Mouse (Mus musculus): ENCODE measurements around the gene Cecr2. TPM values are rescaled to one million over a fixed set of nuclear protein-coding genes. Genes with fewer than 3 reads are reported as not detected.
"Not testable (repeated sequence)": the region's sequence is repeated elsewhere in the genome, so short reads cannot be mapped to it uniquely, and the experiment has no call there.

Cecr2 gene
- total RNA-seq, 2 experiments from 2014 or later: 7.8 to 18.8 TPM

GRCm38 (mm10) chr6:120806999-120807737 is 141.0 kb downstream of the Cecr2 start:
- intact Hi-C loops (cut with DNase I): no loop called here
- DNase-seq: no peak

DNA sequence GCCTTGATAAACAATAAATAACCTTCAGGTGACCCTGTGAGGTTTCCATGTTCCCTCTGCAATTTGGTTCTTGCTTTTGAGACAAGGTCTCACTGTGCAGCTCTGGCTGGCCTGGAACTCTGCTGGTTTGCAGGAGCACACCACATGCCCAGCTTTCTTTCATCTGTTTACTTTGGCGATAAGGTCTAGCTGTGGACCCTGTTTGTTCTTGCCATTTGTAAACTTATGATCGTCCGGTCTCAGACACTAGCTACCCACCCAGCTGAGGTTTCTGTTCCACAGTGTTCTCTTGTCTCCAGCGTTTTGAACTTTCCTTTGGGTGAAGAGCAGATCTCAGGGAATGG is 141.5 kb downstream of the Cecr2 start:
- intact Hi-C loops (cut with DNase I): no loop called here

GRCm38 (mm10) chr6:120811999-120812398 is 145.8 kb downstream of the Cecr2 start:
- DNase-seq; intact Hi-C loops (cut with DNase I): not testable (repeated sequence)

More for the DNA sequence above, 141.5 kb downstream of the Cecr2 start:
- no peak for DNase-seq

- no peak for DNase-seq
- intact Hi-C loops (cut with DNase I): no loop called here
These were observed 153.1 kb downstream of the Cecr2 start for GRCm38 (mm10) chr6:120819294-120819693.

GRCm38 (mm10) chr6:120820144-120820543 is 154.0 kb downstream of the Cecr2 start:
- no peak for DNase-seq
- intact Hi-C loops (cut with DNase I): no loop called here

Small RNA genes lying within 50 kb of the gene (microRNA-seq; reads per million reads assigned to microRNA genes)
- gene Gm25193: 0 reads per million in 2 experiments

Other genes starting within 250 kb of the Cecr2 start
- 1 to 10 TPM; 1.7 TPM for gene Il17ra, start 203.1 kb upstream of the Cecr2 start, total RNA-seq (2021)
- not detected for gene Tmem121b, start 172.6 kb upstream of the Cecr2 start, total RNA-seq (2021)
- 10 to 100 TPM; 23.5 to 27.8 TPM for gene Hdhd5, start 135.1 kb upstream of the Cecr2 start, total RNA-seq (2021)
- gene Slc25a18, start 107.2 kb downstream of the Cecr2 start, total RNA-seq (2021): not detected
- gene Atp6v1e1, start 156.4 kb downstream of the Cecr2 start, total RNA-seq (2021): 100 to 1,000 TPM; 113 to 124 TPM
- 10 to 100 TPM; 59.6 to 67.3 TPM for gene Bcl2l13, start 169.8 kb downstream of the Cecr2 start, total RNA-seq (2021)

Measured in gastrocnemius, postnatal 36 days (tissue).